Mouse (Mus musculus): ENCODE measurements at regions not wholly inside any gene's neighbourhood (a gene's known extent, or its start where the extent isn't known, plus 50 kb on each side); places are given as distances from the start of the nearest gene placed in this dataset.

DNA sequence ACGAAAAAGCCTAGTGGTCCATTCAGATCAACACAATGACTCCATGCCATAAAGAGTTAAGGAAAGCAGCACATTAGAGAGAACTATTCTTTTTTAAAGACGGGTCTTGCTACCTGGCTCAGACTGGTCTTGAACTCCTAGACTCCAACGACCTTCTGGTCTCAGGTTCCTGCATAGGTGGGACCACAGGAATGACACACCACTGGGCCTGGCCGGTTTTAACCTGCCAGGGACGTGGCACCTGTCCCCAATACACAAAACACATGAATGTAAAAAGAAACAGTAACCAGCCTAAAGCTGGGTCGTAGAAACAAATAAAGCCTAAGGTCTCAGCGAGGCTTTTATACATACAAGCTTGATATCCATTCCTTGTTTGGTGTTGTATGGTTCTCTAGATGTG, 67.9 kb downstream of the Hes1 start:
- Histone ChIP-seq H3K27ac (ENCODE audit: low read depth, low read length) (no peak overlapping the region), H3K36me3 (ENCODE audit: control insufficient read depth, insufficient read depth, low read length) (no peaks in the 10 kb centered on the region), H3K9me3 (ENCODE audit: control insufficient read depth, low read length) (no peaks in the 10 kb centered on the region), H3K9ac (replicated peaks; ENCODE audit: low read depth, low read length) (no peak overlapping the region), H3K4me3 (ENCODE audit: low read depth, low read length) (no peak overlapping the region), H3K4me1 (ENCODE audit: control insufficient read depth, insufficient read depth, low read length) (no peaks in the 10 kb centered on the region; the same call in 1 of the 2 replicates), H3K4me2 (ENCODE audit: low read depth, low read length) (no peak overlapping the region), H3K27me3 (ENCODE audit: control insufficient read depth, insufficient read depth, low read length) (no peaks in the 10 kb centered on the region)
- WGBS = 79% methylated on average over 7 of the region's 7 CpGs
- ATAC-seq (ENCODE audit: low read depth) = no peak

- no peak overlapping the region for H3K4me3 ChIP-seq (ENCODE audit: low read depth, low read length)
- WGBS = 60% methylated on average over 6 of the region's 6 CpGs
- no peaks in the 10 kb centered on the region for H3K36me3 ChIP-seq (ENCODE audit: control insufficient read depth, insufficient read depth, low read length)
- H3K9me3 ChIP-seq (ENCODE audit: control insufficient read depth, low read length) = no peaks in the 10 kb centered on the region
- H3K4me1 ChIP-seq (ENCODE audit: control insufficient read depth, insufficient read depth, low read length) = no peaks in the 10 kb centered on the region; the same call in 1 of the 2 replicates
- H3K27ac ChIP-seq (ENCODE audit: low read depth, low read length) = no peak overlapping the region
- H3K4me2 ChIP-seq (ENCODE audit: low read depth, low read length) = no peak overlapping the region
- no peaks in the 10 kb centered on the region for H3K27me3 ChIP-seq (ENCODE audit: control insufficient read depth, insufficient read depth, low read length)
- no peak for ATAC-seq (ENCODE audit: low read depth)
- no peak overlapping the region for H3K9ac ChIP-seq (replicated peaks; ENCODE audit: low read depth, low read length)
Measured at GRCm38 (mm10) chr16:30134642-30135165, 70.5 kb downstream of the Hes1 start.

- no peak for ATAC-seq (ENCODE audit: low read depth)
- no peaks in the 10 kb centered on the region for H3K27me3 ChIP-seq (ENCODE audit: control insufficient read depth, insufficient read depth, low read length)
- 90% methylated on average over 5 of the region's 5 CpGs for WGBS
- no peak overlapping the region for H3K9ac ChIP-seq (replicated peaks; ENCODE audit: low read depth, low read length)
- H3K4me3 ChIP-seq (ENCODE audit: low read depth, low read length) = no peak overlapping the region
- no peaks in the 10 kb centered on the region for H3K36me3 ChIP-seq (ENCODE audit: control insufficient read depth, insufficient read depth, low read length)
- H3K4me2 ChIP-seq (ENCODE audit: low read depth, low read length) = no peak overlapping the region
- no peaks in the 10 kb centered on the region for H3K4me1 ChIP-seq (ENCODE audit: control insufficient read depth, insufficient read depth, low read length)
- no peaks in the 10 kb centered on the region for H3K9me3 ChIP-seq (ENCODE audit: control insufficient read depth, low read length)
- no peak overlapping the region for H3K27ac ChIP-seq (ENCODE audit: low read depth, low read length)
Measured at GRCm38 (mm10) chr16:30136849-30137248, 72.7 kb downstream of the Hes1 start.

GRCm38 (mm10) chr16:30137812-30138211, 73.6 kb downstream of the Hes1 start:
- no peak overlapping the region for H3K27ac ChIP-seq (ENCODE audit: low read depth, low read length)
- H3K36me3 ChIP-seq (ENCODE audit: control insufficient read depth, insufficient read depth, low read length) = no peaks in the 10 kb centered on the region
- no peak for ATAC-seq (ENCODE audit: low read depth)
- no peaks in the 10 kb centered on the region for H3K9me3 ChIP-seq (ENCODE audit: control insufficient read depth, low read length)
- no peak overlapping the region for H3K9ac ChIP-seq (replicated peaks; ENCODE audit: low read depth, low read length)
- no peak overlapping the region for H3K4me3 ChIP-seq (ENCODE audit: low read depth, low read length)
- no peaks in the 10 kb centered on the region for H3K27me3 ChIP-seq (ENCODE audit: control insufficient read depth, insufficient read depth, low read length)
- no peak overlapping the region for H3K4me2 ChIP-seq (ENCODE audit: low read depth, low read length)
- H3K4me1 ChIP-seq (ENCODE audit: control insufficient read depth, insufficient read depth, low read length) = no peaks in the 10 kb centered on the region
- WGBS = 87% methylated on average over 1 of the region's 1 CpGs

DNA sequence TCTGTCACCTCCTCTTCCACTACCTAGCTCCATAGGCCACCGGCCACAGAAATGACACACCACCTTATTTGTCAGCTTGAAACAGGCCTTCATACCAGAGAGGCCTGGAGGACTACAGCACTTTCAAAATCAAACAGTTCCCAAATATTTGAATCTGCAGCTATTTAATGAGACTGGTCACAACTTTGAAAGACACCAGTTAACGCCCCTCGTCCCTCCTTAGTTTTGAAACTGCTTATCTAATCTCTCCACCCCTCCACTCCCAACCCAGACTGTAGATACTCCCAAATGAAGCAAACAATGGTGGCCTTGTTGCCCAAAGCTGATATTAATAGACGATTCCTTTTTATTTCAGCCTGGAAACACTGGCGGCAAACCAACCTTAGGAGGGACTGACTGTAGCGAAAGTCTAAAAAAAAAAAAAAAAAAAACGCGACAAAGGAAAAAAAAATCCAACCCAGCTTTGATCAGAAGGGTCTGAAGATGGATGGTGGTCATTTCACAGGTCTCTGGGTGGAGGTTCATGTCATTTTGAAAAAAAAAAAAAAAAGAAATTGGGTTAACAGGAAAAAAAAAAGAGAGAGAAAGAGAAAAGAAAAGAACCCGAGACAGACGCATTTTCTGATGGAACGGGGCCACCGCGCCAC, 80.8 kb downstream of the Hes1 start:
- H3K27ac ChIP-seq (ENCODE audit: low read depth, low read length) = no peak overlapping the region
- peak overlapping the region; percentile 37 for H3K4me2 ChIP-seq (ENCODE audit: low read depth, low read length)
- no peak overlapping the region for H3K9ac ChIP-seq (replicated peaks; ENCODE audit: low read depth, low read length)
- H3K4me1 ChIP-seq (ENCODE audit: control insufficient read depth, insufficient read depth, low read length) = peaks cover 6% of the 10 kb centered on the region; the same call in 1 of the 2 replicates
- no peaks in the 10 kb centered on the region for H3K36me3 ChIP-seq (ENCODE audit: control insufficient read depth, insufficient read depth, low read length)
- H3K4me3 ChIP-seq (ENCODE audit: low read depth, low read length) = no peak overlapping the region
- H3K27me3 ChIP-seq (ENCODE audit: control insufficient read depth, insufficient read depth, low read length) = no peaks in the 10 kb centered on the region
- 21% methylated on average over 12 of the region's 13 CpGs for WGBS
- no peaks in the 10 kb centered on the region for H3K9me3 ChIP-seq (ENCODE audit: control insufficient read depth, low read length)
- no peak for ATAC-seq (ENCODE audit: low read depth)

GRCm38 (mm10) chr16:30145465-30146207, 81.5 kb downstream of the Hes1 start:
- Histone ChIP-seq H3K9me3 (ENCODE audit: control insufficient read depth, low read length) (no peaks in the 10 kb centered on the region), H3K4me3 (ENCODE audit: low read depth, low read length) (no peak overlapping the region), H3K36me3 (ENCODE audit: control insufficient read depth, insufficient read depth, low read length) (no peaks in the 10 kb centered on the region), H3K27ac (ENCODE audit: low read depth, low read length) (no peak overlapping the region), H3K4me1 (ENCODE audit: control insufficient read depth, insufficient read depth, low read length) (peaks cover 6% of the 10 kb centered on the region; the same call in 1 of the 2 replicates), H3K9ac (replicated peaks; ENCODE audit: low read depth, low read length) (no peak overlapping the region), H3K4me2 (ENCODE audit: low read depth, low read length) (peak overlapping the region; percentile 37), H3K27me3 (ENCODE audit: control insufficient read depth, insufficient read depth, low read length) (no peaks in the 10 kb centered on the region)
- peak; percentile 78; the same call in 1 of the 2 replicates for ATAC-seq (ENCODE audit: low read depth)
- WGBS = 14% methylated on average over 16 of the region's 16 CpGs

GRCm38 (mm10) chr16:30146208-30146525, 82.0 kb downstream of the Hes1 start:
- H3K4me2 ChIP-seq (ENCODE audit: low read depth, low read length) = no peak overlapping the region
- no peak for ATAC-seq (ENCODE audit: low read depth)
- H3K9ac ChIP-seq (replicated peaks; ENCODE audit: low read depth, low read length) = no peak overlapping the region
- H3K27ac ChIP-seq (ENCODE audit: low read depth, low read length) = no peak overlapping the region
- H3K9me3 ChIP-seq (ENCODE audit: control insufficient read depth, low read length) = no peaks in the 10 kb centered on the region
- H3K27me3 ChIP-seq (ENCODE audit: control insufficient read depth, insufficient read depth, low read length) = no peaks in the 10 kb centered on the region
- peaks cover 6% of the 10 kb centered on the region; the same call in 1 of the 2 replicates for H3K4me1 ChIP-seq (ENCODE audit: control insufficient read depth, insufficient read depth, low read length)
- H3K36me3 ChIP-seq (ENCODE audit: control insufficient read depth, insufficient read depth, low read length) = no peaks in the 10 kb centered on the region
- 33% methylated on average over 1 of the region's 1 CpGs for WGBS
- H3K4me3 ChIP-seq (ENCODE audit: low read depth, low read length) = no peak overlapping the region

DNA sequence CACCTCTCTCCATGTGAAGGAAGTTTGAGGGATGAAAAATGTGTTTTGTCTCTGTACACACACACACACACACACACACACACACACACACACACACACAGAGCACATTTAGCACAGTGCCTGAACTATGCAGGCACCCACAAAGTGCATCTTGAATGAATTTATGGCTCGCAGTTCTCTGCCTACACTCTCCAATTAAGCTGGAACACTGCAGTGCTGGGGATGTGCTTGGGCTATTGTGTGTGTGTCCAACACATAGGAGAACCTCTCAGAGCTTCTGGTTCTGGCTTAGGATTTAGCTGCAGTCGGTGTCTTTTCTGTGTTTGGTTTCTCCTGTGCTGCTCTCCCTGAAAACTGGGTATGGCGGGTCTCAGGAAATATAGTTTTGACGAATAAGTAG, 83.1 kb downstream of the Hes1 start:
- ATAC-seq (ENCODE audit: low read depth) = no peak
- no peaks in the 10 kb centered on the region for H3K27me3 ChIP-seq (ENCODE audit: control insufficient read depth, insufficient read depth, low read length)
- H3K4me2 ChIP-seq (ENCODE audit: low read depth, low read length) = no peak overlapping the region
- no peak overlapping the region for H3K9ac ChIP-seq (replicated peaks; ENCODE audit: low read depth, low read length)
- no peaks in the 10 kb centered on the region for H3K36me3 ChIP-seq (ENCODE audit: control insufficient read depth, insufficient read depth, low read length)
- H3K9me3 ChIP-seq (ENCODE audit: control insufficient read depth, low read length) = no peaks in the 10 kb centered on the region
- no peak overlapping the region for H3K27ac ChIP-seq (ENCODE audit: low read depth, low read length)
- 77% methylated on average over 4 of the region's 4 CpGs for WGBS
- peaks cover 6% of the 10 kb centered on the region; the same call in 1 of the 2 replicates for H3K4me1 ChIP-seq (ENCODE audit: control insufficient read depth, insufficient read depth, low read length)
- H3K4me3 ChIP-seq (ENCODE audit: low read depth, low read length) = no peak overlapping the region

DNA sequence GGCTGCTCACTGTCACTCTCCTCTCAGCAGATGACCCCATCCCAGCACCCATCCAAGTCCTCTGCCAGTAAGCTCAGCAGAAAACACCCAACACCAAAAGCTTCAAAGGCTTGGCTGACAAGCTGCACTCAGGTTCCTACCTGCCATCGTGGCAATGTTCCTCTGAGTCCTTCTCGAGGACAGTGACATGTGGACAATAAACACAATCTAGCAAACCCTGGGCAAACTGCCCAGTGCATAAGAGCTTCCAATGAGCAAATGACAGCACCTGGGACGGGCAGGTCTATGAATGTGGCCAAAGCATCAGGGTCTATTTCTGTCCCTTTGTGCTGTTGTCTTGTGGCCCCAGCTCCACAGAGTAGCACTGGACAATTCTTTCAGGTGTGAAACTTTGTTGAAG, 86.9 kb downstream of the Hes1 start:
- H3K4me2 ChIP-seq (ENCODE audit: low read depth, low read length) = no peak overlapping the region
- H3K4me3 ChIP-seq (ENCODE audit: low read depth, low read length) = no peak overlapping the region
- H3K9me3 ChIP-seq (ENCODE audit: control insufficient read depth, low read length) = no peaks in the 10 kb centered on the region
- 0 out of 2 replicates have a peak, but pooled peaks cover 7% of the 10 kb centered on the region for H3K4me1 ChIP-seq (ENCODE audit: control insufficient read depth, insufficient read depth, low read length)
- H3K27ac ChIP-seq (ENCODE audit: low read depth, low read length) = no peak overlapping the region
- H3K9ac ChIP-seq (replicated peaks; ENCODE audit: low read depth, low read length) = no peak overlapping the region
- no peak for ATAC-seq (ENCODE audit: low read depth)
- H3K36me3 ChIP-seq (ENCODE audit: control insufficient read depth, insufficient read depth, low read length) = no peaks in the 10 kb centered on the region
- H3K27me3 ChIP-seq (ENCODE audit: control insufficient read depth, insufficient read depth, low read length) = no peaks in the 10 kb centered on the region
- 86% methylated on average over 3 of the region's 3 CpGs for WGBS
